Mouse (Mus musculus) hindbrain, postnatal 0 days (tissue): ENCODE results near the gene Ak2. TPM values are rescaled to one million over a fixed set of nuclear protein-coding genes. Genes with fewer than 3 reads are reported as not detected.

Experiments
- ATAC-seq: fragments of 200-750 bp; cut with Nextera tagmentation; 2 replicates; pipeline ENCODE4 v1.8.0; 2017; ENCODE audit warnings: mild to moderate bottlenecking, moderate TSS enrichment, moderate library complexity
- DNase-seq: peaks from one replicate; pipeline ENCODE4 v3.0.0-alpha.2; 2015; ENCODE audit warnings: low spot score
- H3K27ac ChIP-seq: fragments of 300-500 bp; sonication (generic); 2 replicates; pipeline ENCODE4 v1.5.1; 2014; ENCODE audit warnings: mild to moderate bottlenecking
- H3K27me3 ChIP-seq: fragments of 300-500 bp; sonication (generic); 2 replicates; pipeline ENCODE4 v1.6.1; 2014; ENCODE audit warnings: low read length, mixed read lengths; ENCODE audit not compliant: insufficient read depth
- H3K36me3 ChIP-seq: fragments of 300-500 bp; sonication (generic); 2 replicates; pipeline ENCODE4 v1.6.1; 2014; ENCODE audit warnings: low read length, mixed read lengths; ENCODE audit not compliant: insufficient read depth
- H3K4me1 ChIP-seq: fragments of 300-500 bp; sonication (generic); 2 replicates; pipeline ENCODE4 v1.6.1; 2014; ENCODE audit warnings: antibody characterized with exemption, low read length, mixed read lengths; ENCODE audit not compliant: insufficient read depth
- H3K4me2 ChIP-seq: fragments of 300-500 bp; sonication (generic); 2 replicates; pipeline ENCODE4 v1.6.1; 2014; ENCODE audit warnings: low read depth, mild to moderate bottlenecking, low read length, moderate library complexity, mixed read lengths
- H3K4me3 ChIP-seq: fragments of 300-500 bp; sonication (generic); 2 replicates; pipeline ENCODE4 v1.5.1; 2014; ENCODE audit warnings: low read length
- H3K9ac ChIP-seq: fragments of 300-500 bp; sonication (generic); replicated peaks from 2 replicates; pipeline ENCODE4 v1.6.1; 2014; ENCODE audit warnings: mild to moderate bottlenecking, low read length, moderate library complexity, mixed read lengths
- H3K9me3 ChIP-seq: fragments of 300-500 bp; sonication (generic); 2 replicates; pipeline ENCODE4 v1.6.1; 2016; ENCODE audit warnings: low read length, mixed read lengths
- CTCF ChIP-seq: IDR thresholded peaks from 2 replicates; pipeline ENCODE4 v1.5.1; 2016; ENCODE audit warnings: antibody characterized with exemption, control low read depth, low read depth
- WGBS: fragments of 180-500 bp; shearing (Covaris S2); extraction: QIAGEN DNeasy Blood & Tissue Kit; methylation state at CpG from one replicate; pipeline ENCODE4 v1.1.7; 2014; 5-methylcytosine and 5-hydroxymethylcytosine counted together
- polyA plus RNA-seq: library from polyadenylated mRNA; unstranded; fragments of >200 nt; fragmentation: Nextera tagmentation; extraction: Ambion mirVana; gene quantifications from 2 replicates; pipeline ENCODE4 v1.2.1, GENCODE M21; 2015
- total RNA-seq: library from RNA; depleted of rRNA; stranded (reverse); fragments of >200 nt; gene quantifications from 2 replicates; pipeline ENCODE4 v1.2.3, GENCODE M21; 2014

The Ak2 gene
- total and polyA plus RNA-seq, 2 experiments from 2014 or later, result 32.3 to 78.5 TPM

GRCm38 (mm10) chr4:128971065-128971694 is 20.6 kb upstream of the Ak2 start:
- no peaks in the 10 kb centered on the region for H3K27me3 ChIP-seq
- H3K4me2 ChIP-seq, result no peak overlapping the region
- no peaks in the 10 kb centered on the region for H3K9me3 ChIP-seq
- no peak overlapping the region for H3K4me3 ChIP-seq
- H3K36me3 ChIP-seq, result no peaks in the 10 kb centered on the region
- no peak overlapping the region for H3K9ac ChIP-seq
- peaks cover 6% of the 10 kb centered on the region; the same call in 1 of the 2 replicates for H3K4me1 ChIP-seq
- TF ChIP-seq CTCF, result peak; percentile 88
- H3K27ac ChIP-seq, result no peak overlapping the region
- DNase-seq, result peak; percentile 89
- WGBS, result 43% methylated on average over 14 of the region's 14 CpGs
- peak; percentile 53; the same call in 1 of the 2 replicates for ATAC-seq

- WGBS, result 83% methylated on average over 8 of the region's 8 CpGs
- no peaks in the 10 kb centered on the region for H3K36me3 ChIP-seq
Observed at GRCm38 (mm10) chr4:128974677-128975076, 17.1 kb upstream of the Ak2 start.

GRCm38 (mm10) chr4:128976577-128976976 is 15.2 kb upstream of the Ak2 start:
- Histone ChIP-seq H3K4me3 (no peak overlapping the region), H3K4me2 (no peak overlapping the region), H3K9ac (no peak overlapping the region), H3K27ac (no peak overlapping the region), H3K27me3 (no peaks in the 10 kb centered on the region), H3K4me1 (no peaks in the 10 kb centered on the region), H3K36me3 (no peaks in the 10 kb centered on the region), H3K9me3 (no peaks in the 10 kb centered on the region)
- no peak for DNase-seq
- WGBS, result 92% methylated on average over 4 of the region's 4 CpGs
- no peak for TF ChIP-seq CTCF
- no peak for ATAC-seq

More at GRCm38 (mm10) chr4:128974677-128975076, 17.1 kb upstream of the Ak2 start:
- no peak for DNase-seq
- Histone ChIP-seq H3K27ac (no peak overlapping the region), H3K4me1 (no peaks in the 10 kb centered on the region), H3K27me3 (no peaks in the 10 kb centered on the region), H3K9ac (no peak overlapping the region), H3K9me3 (no peaks in the 10 kb centered on the region), H3K4me2 (no peak overlapping the region), H3K4me3 (no peak overlapping the region)
- TF ChIP-seq CTCF, result no peak
- ATAC-seq, result no peak

GRCm38 (mm10) chr4:128977217-128977616 is 14.5 kb upstream of the Ak2 start:
- Histone ChIP-seq H3K9ac (no peak overlapping the region), H3K36me3 (no peaks in the 10 kb centered on the region), H3K4me1 (no peaks in the 10 kb centered on the region), H3K27me3 (no peaks in the 10 kb centered on the region), H3K4me2 (no peak overlapping the region), H3K27ac (no peak overlapping the region), H3K9me3 (no peaks in the 10 kb centered on the region), H3K4me3 (no peak overlapping the region)
- no peak for DNase-seq
- no peak for TF ChIP-seq CTCF
- ATAC-seq, result no peak
- 75% methylated on average over 3 of the region's 3 CpGs for WGBS

GRCm38 (mm10) chr4:128978634-128979033 is 13.1 kb upstream of the Ak2 start:
- no peak for TF ChIP-seq CTCF
- Histone ChIP-seq H3K27me3 (no peaks in the 10 kb centered on the region), H3K9me3 (no peaks in the 10 kb centered on the region), H3K4me1 (no peaks in the 10 kb centered on the region), H3K36me3 (no peaks in the 10 kb centered on the region), H3K4me3 (no peak overlapping the region), H3K27ac (no peak overlapping the region), H3K4me2 (no peak overlapping the region), H3K9ac (no peak overlapping the region)
- ATAC-seq, result no peak
- WGBS, result 64% methylated on average over 1 of the region's 1 CpGs
- DNase-seq, result no peak

GRCm38 (mm10) chr4:128980890-128981832 is 10.6 kb upstream of the Ak2 start:
- H3K36me3 ChIP-seq, result no peaks in the 10 kb centered on the region
- no peak overlapping the region for H3K4me3 ChIP-seq
- H3K9me3 ChIP-seq, result no peaks in the 10 kb centered on the region
- no peak overlapping the region for H3K27ac ChIP-seq
- no peaks in the 10 kb centered on the region for H3K4me1 ChIP-seq
- H3K27me3 ChIP-seq, result no peaks in the 10 kb centered on the region
- 82% methylated on average over 12 of the region's 12 CpGs for WGBS
- no peak for TF ChIP-seq CTCF
- DNase-seq, result no peak
- H3K9ac ChIP-seq, result no peak overlapping the region
- H3K4me2 ChIP-seq, result no peak overlapping the region
- ATAC-seq, result no peak
